Mouse (Mus musculus): ENCODE data around the gene Polr3g. TPM values are rescaled to one million over a fixed set of nuclear protein-coding genes. Genes with fewer than 3 reads are reported as not detected.
"Not testable (repeated sequence)": the region's sequence is repeated elsewhere in the genome, so short reads cannot be mapped to it uniquely, and the experiment has no call there.

Polr3g gene
- total RNA-seq, 2 experiments from 2014 or later: 4.5 to 5.8 TPM

- DNase-seq (ENCODE audit: low spot score in 2 of 2): peak; percentile 35 to 49
Observed at GRCm38 (mm10) chr13:81632720-81633415, 77.9 kb downstream of the Polr3g start, which contains the start of gene Adgrv1. TSS of gene Adgrv1 (minus strand) at chr13:81633154.

GRCm38 (mm10) chr13:81630566-81630965 is 80.2 kb downstream of the Polr3g start:
- DNase-seq (ENCODE audit: low spot score in 2 of 2): no peak

- DNase-seq (ENCODE audit: low spot score in 2 of 2): no peak
Observed at GRCm38 (mm10) chr13:81629395-81629794, 81.4 kb downstream of the Polr3g start.

- no peak for DNase-seq (ENCODE audit: low spot score in 2 of 2)
Observed at GRCm38 (mm10) chr13:81628631-81629190, 82.1 kb downstream of the Polr3g start.

- not testable (repeated sequence) for DNase-seq (ENCODE audit: low spot score in 2 of 2)
Observed at GRCm38 (mm10) chr13:81627861-81628260, 83.0 kb downstream of the Polr3g start.

Other genes with a start within 250 kb of the Polr3g start
- gene Adgrv1, start 77.9 kb downstream of the Polr3g start, total RNA-seq (2021): 1 to 10 TPM; 1.5 to 1.9 TPM
- gene Lysmd3, start 53.4 kb downstream of the Polr3g start, total RNA-seq (2021): 10 to 100 TPM; 15.5 to 22.1 TPM
- 1 to 10 TPM; 8.2 to 8.3 TPM for gene Mblac2, start 328 bp upstream of the Polr3g start, total RNA-seq (2021)
- gene Cetn3, start 72.1 kb upstream of the Polr3g start, total RNA-seq (2021): 100 to 1,000 TPM in 1 of 2 experiments, 10 to 100 TPM in 1; 88.6 to 110 TPM

All from adrenal gland, adult 18-20 months (tissue).